Mouse (Mus musculus) liver, embryonic 15.5 days (tissue): Measurements from ENCODE around the gene Iffo2. TPM values are rescaled to one million over a fixed set of nuclear protein-coding genes. Genes with fewer than 3 reads are reported as not detected.

ENCODE experiments used
- microRNA-seq: library from miRNA; unstranded; fragments of <30 nt; microRNA quantifications from one replicate; pipeline ENCODE4, GENCODE M21; 2016
- polyA plus RNA-seq: library from polyadenylated mRNA; unstranded; fragments of >200 nt; fragmentation: Nextera tagmentation; extraction: Ambion mirVana; gene quantifications from 2 replicates; pipeline ENCODE4 v1.2.1, GENCODE M21; 2015

Iffo2 gene
- polyA plus RNA-seq, 1 experiment from 2014 or later = 0.69 TPM

Small RNA genes lying within 50 kb of the gene (microRNA-seq; reads per million reads assigned to microRNA genes)
- gene Gm25571 (not detected), gene Mir7020 (1.5 reads per million)

Other genes starting within 250 kb of the Iffo2 start
- gene Pqlc2, start 219.8 kb upstream of the Iffo2 start, polyA plus RNA-seq = 12.7 and 15.2 TPM in 2 replicates
- 48.3 and 57.1 TPM in 2 replicates for gene Akr7a5, start 219.8 kb upstream of the Iffo2 start, polyA plus RNA-seq
- gene Mrto4, start 178.0 kb upstream of the Iffo2 start, polyA plus RNA-seq = 78.7 and 83.7 TPM in 2 replicates
- gene Emc1, start 178.0 kb upstream of the Iffo2 start, polyA plus RNA-seq = 13.5 and 13.9 TPM in 2 replicates
- 39.5 and 49.1 TPM in 2 replicates for gene Ubr4, start 177.9 kb upstream of the Iffo2 start, polyA plus RNA-seq
- not detected in 2 replicates for gene Gm21969, start 72.6 kb downstream of the Iffo2 start, polyA plus RNA-seq
- 85.0 and 99.8 TPM in 2 replicates for gene Aldh4a1, start 92.3 kb downstream of the Iffo2 start, polyA plus RNA-seq
- not detected in 2 replicates for gene Tas1r2, start 123.0 kb downstream of the Iffo2 start, polyA plus RNA-seq